Mouse (Mus musculus): ENCODE results near the gene Ifngr2.

The Ifngr2 gene

GRCm38 (mm10) chr16:91611248-91611647, 64.4 kb downstream of the Ifngr2 start:
- no peak for DNase-seq (ENCODE audit: low spot score)

- no peak for DNase-seq (ENCODE audit: low spot score)
These were observed 65.7 kb downstream of the Ifngr2 start for GRCm38 (mm10) chr16:91612525-91612924.

GRCm38 (mm10) chr16:91614552-91614951, 67.7 kb downstream of the Ifngr2 start:
- no peak for DNase-seq (ENCODE audit: low spot score)

Data from spleen, adult 12 weeks (tissue).